Comparison of ENCODE assay signal across 10 mouse cellular contexts in genomic region chr10:84530388-84530787, GRCm38 (mm10). TPM values are rescaled to one million over a fixed set of nuclear protein-coding genes. Genes with fewer than 3 reads are reported as not detected.
DNase-seq lines count a peak whose midpoint lies in the region; ATAC-seq and TF ChIP-seq lines count a peak whose summit lies in the region.
"Had no signal": no experiment of that assay in that cellular context is flagged by ENCODE, and none has a peak within 500 bp of the region (broad histone marks: within the 10 kb centered on the region; RNA-seq: fewer than 3 reads in every experiment).

No protein-coding gene starts in this region.

- 84% methylated on average over 8 of the region's 8 CpGs for WGBS in kidney, embryonic 15.5 days
- WGBS in kidney, adult 2 months: 75% methylated on average over 8 of the region's 8 CpGs
- 92% methylated on average over 8 of the region's 8 CpGs for WGBS in hindbrain, embryonic 14.5 days
- 90% methylated on average over 8 of the region's 8 CpGs for WGBS in neural tube, embryonic 13.5 days

- peak overlapping the region; percentile 77 for H3K4me2 ChIP-seq in kidney, embryonic 15.5 days
- peak overlapping the region; percentile 62 for H3K4me2 ChIP-seq in hindbrain, embryonic 14.5 days (replicated peaks)
- H3K4me2 ChIP-seq in neural tube, embryonic 13.5 days: peak overlapping the region; percentile 66

- H3K9ac ChIP-seq in kidney, embryonic 15.5 days: 0 out of 2 replicates have a peak overlapping the region, but pooled peaks have one; percentile 10
- H3K9ac ChIP-seq in hindbrain, embryonic 14.5 days: peak overlapping the region; percentile 29; the same call in 1 of the 2 replicates
- H3K9ac ChIP-seq in neural tube, embryonic 13.5 days: peak overlapping the region; percentile 97

- H3K27ac ChIP-seq in kidney, embryonic 15.5 days: no peak overlapping the region
- no peak overlapping the region for H3K27ac ChIP-seq in kidney, adult 2 months (ENCODE audit: insufficient read depth, low read depth, low read length)
- no peak overlapping the region for H3K27ac ChIP-seq in hindbrain, embryonic 14.5 days
- H3K27ac ChIP-seq in neural tube, embryonic 13.5 days (replicated peaks): 0 out of 2 replicates have a peak overlapping the region, but pooled peaks have one; percentile 28

- no peak for ATAC-seq in kidney, embryonic 15.5 days (replicated peaks; ENCODE audit: low FRiP score)
- ATAC-seq in hindbrain, embryonic 14.5 days (ENCODE audit: low FRiP score): no peak
- ATAC-seq in neural tube, embryonic 13.5 days (ENCODE audit: low read depth): no peak

- H3K4me3 ChIP-seq in kidney, embryonic 15.5 days (replicated peaks): no peak overlapping the region
- no peak overlapping the region for H3K4me3 ChIP-seq in kidney, adult 2 months (ENCODE audit: insufficient read depth, low read depth, low read length)
- no peak overlapping the region for H3K4me3 ChIP-seq in hindbrain, embryonic 14.5 days (replicated peaks; ENCODE audit: low read length)
- H3K4me3 ChIP-seq in neural tube, embryonic 13.5 days: peak overlapping the region; percentile 92
- H3K4me3 ChIP-seq: erythroblast, embryonic 14.5 days had no signal

- H3K27me3 ChIP-seq in kidney, embryonic 15.5 days: no peaks in the 10 kb centered on the region
- H3K27me3 ChIP-seq in kidney, adult 2 months (replicated peaks; ENCODE audit: control insufficient read depth, insufficient read depth, low read length): no peaks in the 10 kb centered on the region
- no peaks in the 10 kb centered on the region for H3K27me3 ChIP-seq in hindbrain, embryonic 14.5 days (ENCODE audit: control insufficient read depth, insufficient read depth, low read length)
- H3K27me3 ChIP-seq in neural tube, embryonic 13.5 days: no peaks in the 10 kb centered on the region

- peaks cover 46% of the 10 kb centered on the region for H3K36me3 ChIP-seq in kidney, embryonic 15.5 days
- H3K36me3 ChIP-seq in kidney, adult 2 months (ENCODE audit: control insufficient read depth, insufficient read depth, low read length): no peaks in the 10 kb centered on the region; the same call in 1 of the 2 replicates
- peaks cover 32% of the 10 kb centered on the region for H3K36me3 ChIP-seq in hindbrain, embryonic 14.5 days (replicated peaks; ENCODE audit: control insufficient read depth, insufficient read depth)
- peaks cover 35% of the 10 kb centered on the region for H3K36me3 ChIP-seq in neural tube, embryonic 13.5 days

- no peak for DNase-seq in kidney, adult 2 months
- peak; percentile 22 for DNase-seq in fibroblast of lung, adult 2 months (ENCODE audit: low read depth)
- DNase-seq in hindbrain, embryonic 14.5 days (ENCODE audit: low spot score): no peak
- no peak for DNase-seq in cerebellum, adult 9-11 months
- no peak for DNase-seq in testis, postnatal 10 days (ENCODE audit: low spot score)
- DNase-seq: kidney, postnatal 36 days; lung, adult 18-20 months had no signal

- no peak for TF ChIP-seq POLR2A in kidney, adult 2 months (IDR thresholded peaks at IDR 0.05; ENCODE audit: low read depth, low read length)

- no peaks in the 10 kb centered on the region for H3K9me3 ChIP-seq in kidney, embryonic 15.5 days (replicated peaks)
- no peaks in the 10 kb centered on the region for H3K9me3 ChIP-seq in hindbrain, embryonic 14.5 days (ENCODE audit: control insufficient read depth, low read length)
- no peaks in the 10 kb centered on the region for H3K9me3 ChIP-seq in neural tube, embryonic 13.5 days

- peaks cover 59% of the 10 kb centered on the region for H3K4me1 ChIP-seq in kidney, embryonic 15.5 days
- no peaks in the 10 kb centered on the region; the same call in 1 of the 2 replicates for H3K4me1 ChIP-seq in kidney, adult 2 months (ENCODE audit: control insufficient read depth, insufficient read depth, low read length)
- peaks cover 31% of the 10 kb centered on the region for H3K4me1 ChIP-seq in hindbrain, embryonic 14.5 days (replicated peaks; ENCODE audit: control insufficient read depth, insufficient read depth, low read length)
- H3K4me1 ChIP-seq in neural tube, embryonic 13.5 days (replicated peaks): peaks cover 54% of the 10 kb centered on the region

- no peak for TF ChIP-seq CTCF in kidney, adult 2 months (conservative IDR thresholded peaks at IDR 0.05; ENCODE audit: insufficient read depth, insufficient read length, low read depth, low read length)

RNA-seq across cellular contexts. Expression of gene Ckap4, which starts 3.5 kb away (rescaled TPM):
- 89.9 and 94.3 TPM in 2 replicates for polyA plus RNA-seq in kidney, embryonic 15.5 days (2015; fragmentation: Nextera tagmentation; extraction: Ambion mirVana)
- 6.5 and 7.8 TPM in 2 replicates for polyA plus RNA-seq in kidney, adult 2 months (2012; rRNA removed)
- polyA plus RNA-seq in hindbrain, embryonic 14.5 days (2014; fragmentation: Nextera tagmentation; extraction: Ambion mirVana): 71.0 and 74.4 TPM in 2 replicates
- polyA plus RNA-seq in neural tube, embryonic 13.5 days (2015; fragmentation: Nextera tagmentation; extraction: Ambion mirVana): 64.0 and 65.9 TPM in 2 replicates

RNA-seq across cellular contexts. Expression of gene Tcp11l2, which starts 46.0 kb away (rescaled TPM):
- 15.3 and 16.8 TPM in 2 replicates for polyA plus RNA-seq in kidney, embryonic 15.5 days (2015; fragmentation: Nextera tagmentation; extraction: Ambion mirVana)
- polyA plus RNA-seq in kidney, adult 2 months (2012; rRNA removed): 24.0 and 32.3 TPM in 2 replicates
- 21.8 and 22.1 TPM in 2 replicates for polyA plus RNA-seq in hindbrain, embryonic 14.5 days (2014; fragmentation: Nextera tagmentation; extraction: Ambion mirVana)
- polyA plus RNA-seq in neural tube, embryonic 13.5 days (2015; fragmentation: Nextera tagmentation; extraction: Ambion mirVana): 30.2 and 34.1 TPM in 2 replicates

Comparison
In these comparisons a context has a peak if more than half of its experiments do, and no peak if none do; other contexts are left out.
1. H3K9ac ChIP-seq: peak in every context shown above with its lines; median percentile 97 in neural tube, embryonic 13.5 days; 29 in hindbrain, embryonic 14.5 days; 10 in kidney, embryonic 15.5 days.